Mouse (Mus musculus) lung, adult 2 months (tissue): ENCODE measurements around the gene Arf6. TPM values are rescaled to one million over a fixed set of nuclear protein-coding genes. Genes with fewer than 3 reads are reported as not detected.

ENCODE experiments used
- DNase-seq: peaks from one replicate; pipeline ENCODE4 v3.0.0; 2022
- H3K4me1 ChIP-seq: fragments of 200-500 bp; 2 replicates; pipeline ENCODE4 v1.6.1; 2011; ENCODE audit warnings: low read length; ENCODE audit not compliant: control insufficient read depth, insufficient read depth
- H3K4me3 ChIP-seq: fragments of 200-500 bp; replicated peaks from 2 replicates; pipeline ENCODE3; 2011; ENCODE audit warnings: low read depth, mild to moderate bottlenecking, control low read depth, low read length; ENCODE audit errors: extremely low read depth
- CTCF ChIP-seq: fragments of 200-500 bp; IDR thresholded peaks from 2 replicates; pipeline ENCODE4 v1.5.1; 2011; ENCODE audit warnings: mild to moderate bottlenecking, low read length, control low read depth; ENCODE audit not compliant: insufficient read depth
- POLR2A ChIP-seq: fragments of 200-500 bp; IDR thresholded peaks from 2 replicates; pipeline ENCODE4 v1.6.1; 2011; ENCODE audit warnings: low read depth, mild to moderate bottlenecking, control low read depth, low read length, borderline replicate concordance; ENCODE audit errors: extremely low read depth
- WGBS: fragments of 180-500 bp; shearing (Covaris S2); methylation state at CpG from one replicate; pipeline ENCODE4 v1.1.7; 2018; 5-methylcytosine and 5-hydroxymethylcytosine counted together
- polyA plus RNA-seq: library from polyadenylated mRNA; depleted of rRNA; stranded (reverse); fragments of >200 nt; gene quantifications from 2 replicates; pipeline ENCODE4 v1.2.3, GENCODE M21; 2012; rRNA removed

Arf6 gene
- 164 and 217 TPM in 2 replicates for polyA plus RNA-seq

DNA sequence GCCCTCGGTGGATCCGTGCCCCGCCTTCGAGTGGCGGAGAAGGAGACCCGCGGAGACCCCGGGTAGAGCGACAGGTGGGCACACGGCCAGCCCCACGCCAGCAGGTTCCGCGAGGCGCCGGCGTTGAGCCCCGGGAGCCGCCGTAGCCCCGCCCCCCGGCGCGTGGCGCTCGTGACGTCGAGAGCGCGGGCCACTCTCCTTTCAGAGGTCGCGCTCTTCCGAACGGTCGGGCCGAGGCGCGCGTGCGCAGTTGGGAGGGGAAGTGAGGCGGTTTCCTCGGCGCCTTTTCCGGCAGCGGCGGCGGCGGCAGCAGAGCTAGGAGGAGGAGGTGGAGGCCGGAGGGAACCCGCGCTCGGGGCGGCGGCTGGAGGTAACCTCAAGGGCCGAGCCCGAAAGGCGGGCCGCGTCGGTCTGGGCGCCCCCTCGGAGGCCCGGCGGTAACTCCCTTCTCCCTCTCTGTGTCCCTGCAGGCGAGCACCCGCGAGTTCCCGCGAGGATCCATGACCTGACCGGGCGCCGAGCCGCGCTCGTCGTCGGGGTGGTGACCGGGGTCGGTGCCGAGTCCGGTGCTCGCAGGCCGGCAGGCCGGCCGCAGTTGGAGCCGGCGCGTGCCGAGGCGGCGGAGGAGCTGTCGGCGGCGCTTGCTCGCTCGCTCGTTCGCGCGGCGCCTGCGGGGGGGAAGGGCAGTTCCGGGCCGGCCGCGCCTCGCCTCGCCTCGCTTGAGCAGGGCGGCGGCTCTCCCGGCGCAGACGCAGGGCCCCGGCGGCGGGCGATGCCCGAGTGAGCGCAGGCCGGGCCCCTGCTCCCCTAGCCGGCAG is at the start of gene Arf6, which contains the start of gene Gm9887:
Gene Arf6, plus strand, starts transcription at position 297 of the 818 bp plus-strand sequence.
Gene Gm9887, minus strand, starts transcription at position 605 of the 818 bp plus-strand sequence.
- TF ChIP-seq POLR2A: peak; percentile 65
- no peak for TF ChIP-seq CTCF
- Histone ChIP-seq H3K4me1 (peaks cover 3% of the 10 kb centered on the region), H3K4me3 (peak within 1 kb of the TSS; percentile 88)
- 1% methylated on average over 119 of the region's 121 CpGs for WGBS
- peak; percentile 98 for DNase-seq

DNA sequence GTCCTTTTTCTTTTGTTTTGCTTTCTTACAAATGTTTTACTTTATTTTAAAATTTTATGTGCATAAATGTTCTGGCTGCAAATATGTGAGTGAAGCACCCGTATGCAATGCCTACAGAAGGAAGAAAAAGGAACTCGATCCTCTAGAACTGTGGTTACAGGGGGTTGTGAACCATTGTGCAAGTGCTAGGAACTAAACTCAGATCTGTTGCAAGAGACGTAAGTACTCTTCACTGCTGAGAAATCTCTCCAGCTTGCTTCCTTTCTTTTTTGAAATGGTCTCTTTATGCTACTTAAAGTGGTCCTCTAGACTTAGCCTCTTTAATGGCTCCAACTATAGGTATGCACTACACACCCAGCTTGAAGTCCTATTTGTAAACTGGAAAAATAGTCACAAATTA is 40.8 kb upstream of the Arf6 start:
- no peak overlapping the region for H3K4me3 ChIP-seq
- DNase-seq: no peak
- H3K4me1 ChIP-seq: no peaks in the 10 kb centered on the region
- 71% methylated on average over 3 of the region's 3 CpGs for WGBS
- no peak for TF ChIP-seq CTCF
- TF ChIP-seq POLR2A: no peak

DNA sequence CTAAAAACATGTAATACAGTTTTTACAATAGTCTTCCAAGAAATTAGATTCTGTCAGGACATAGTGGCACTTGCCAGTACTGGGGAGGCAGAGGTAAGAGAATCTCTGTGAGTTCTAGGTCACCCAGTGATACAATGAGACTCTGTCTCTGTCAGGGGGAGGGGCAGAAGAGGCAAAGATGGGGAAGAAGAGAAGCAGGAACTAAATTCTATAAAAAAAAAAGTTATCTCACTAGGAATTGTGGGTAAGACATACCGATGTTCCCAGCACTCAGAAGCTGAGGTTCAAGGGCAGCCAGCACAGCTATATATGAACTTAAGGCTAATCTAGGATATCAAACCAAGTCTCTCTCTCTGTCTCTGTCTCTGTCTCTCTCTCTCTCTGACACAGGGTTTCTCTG is 39.8 kb upstream of the Arf6 start:
- WGBS: 76% methylated on average over 1 of the region's 1 CpGs
- Histone ChIP-seq H3K4me1 (no peaks in the 10 kb centered on the region), H3K4me3 (no peak overlapping the region)
- no peak for DNase-seq
- TF ChIP-seq CTCF (no peak), POLR2A (no peak)

DNA sequence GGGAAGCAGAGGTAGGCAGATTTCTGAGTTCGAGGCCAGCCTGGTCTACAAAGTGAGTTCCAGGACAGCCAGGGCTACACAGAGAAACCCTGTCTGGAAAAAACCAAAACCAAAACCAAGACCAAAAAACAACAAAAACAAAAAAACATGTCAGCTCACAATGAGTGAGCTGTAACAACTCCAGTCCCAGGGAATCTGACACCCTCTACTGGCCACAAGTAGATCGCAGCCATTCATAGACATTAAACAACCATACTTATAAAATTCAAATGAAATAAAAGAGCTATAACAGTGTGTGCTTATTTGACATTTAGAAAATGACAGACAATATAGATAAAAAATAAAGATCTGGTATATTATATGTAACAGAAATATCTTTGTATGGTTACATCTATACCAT is 38.4 kb upstream of the Arf6 start:
- DNase-seq: peak; percentile 23
- peak; percentile 11; the same call in 1 of the 2 replicates for TF ChIP-seq CTCF
- no peak for TF ChIP-seq POLR2A

DNA sequence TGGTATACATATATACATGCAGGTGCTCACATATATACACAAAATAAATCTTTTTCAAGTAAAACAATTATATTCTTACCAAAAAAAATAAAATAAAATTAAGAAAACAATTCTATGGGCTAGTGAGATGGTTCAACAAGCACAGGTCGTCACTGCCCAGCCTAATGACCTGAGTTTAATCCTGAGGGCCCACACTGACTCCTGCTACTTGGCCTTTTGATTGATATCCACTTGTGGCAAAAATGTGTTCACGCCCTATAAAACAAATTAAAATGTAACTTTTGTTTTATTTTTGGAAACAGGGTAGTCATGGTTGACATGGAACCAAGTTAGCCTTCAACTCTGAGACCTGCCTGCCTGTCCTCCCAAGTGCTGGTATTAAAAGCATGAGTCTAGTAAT is 22.0 kb upstream of the Arf6 start:
- 69% methylated on average over 2 of the region's 2 CpGs for WGBS
- Histone ChIP-seq H3K4me3 (no peak overlapping the region), H3K4me1 (no peaks in the 10 kb centered on the region)
- TF ChIP-seq POLR2A (no peak), CTCF (no peak)
- DNase-seq: no peak

More for the DNA sequence above, 38.4 kb upstream of the Arf6 start:
- no peak overlapping the region for H3K4me3 ChIP-seq
- H3K4me1 ChIP-seq: no peaks in the 10 kb centered on the region
- WGBS: 92% methylated on average over 2 of the region's 2 CpGs

DNA sequence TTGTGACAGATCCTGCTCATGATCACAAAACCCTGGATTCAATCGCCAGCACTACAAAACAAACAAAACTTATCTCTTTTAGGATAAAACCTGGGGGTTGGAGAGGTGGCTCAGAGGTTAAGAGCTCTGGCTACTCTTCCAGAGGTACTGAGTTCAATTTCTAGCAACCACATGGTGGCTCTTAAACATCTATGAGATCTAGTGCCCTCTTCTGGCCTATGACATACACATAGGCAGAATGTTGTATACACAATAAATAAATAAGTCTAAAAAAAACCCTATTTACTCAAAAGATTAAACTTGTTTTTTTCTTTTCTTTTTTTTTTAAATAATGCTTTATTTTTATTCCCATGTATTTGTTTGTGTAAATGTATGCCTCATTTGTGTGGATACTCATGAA is 20.3 kb upstream of the Arf6 start:
- Histone ChIP-seq H3K4me3 (no peak overlapping the region), H3K4me1 (no peaks in the 10 kb centered on the region; the same call in 1 of the 2 replicates)
- TF ChIP-seq CTCF (no peak), POLR2A (no peak)
- WGBS: 81% methylated on average over 1 of the region's 1 CpGs
- no peak for DNase-seq

DNA sequence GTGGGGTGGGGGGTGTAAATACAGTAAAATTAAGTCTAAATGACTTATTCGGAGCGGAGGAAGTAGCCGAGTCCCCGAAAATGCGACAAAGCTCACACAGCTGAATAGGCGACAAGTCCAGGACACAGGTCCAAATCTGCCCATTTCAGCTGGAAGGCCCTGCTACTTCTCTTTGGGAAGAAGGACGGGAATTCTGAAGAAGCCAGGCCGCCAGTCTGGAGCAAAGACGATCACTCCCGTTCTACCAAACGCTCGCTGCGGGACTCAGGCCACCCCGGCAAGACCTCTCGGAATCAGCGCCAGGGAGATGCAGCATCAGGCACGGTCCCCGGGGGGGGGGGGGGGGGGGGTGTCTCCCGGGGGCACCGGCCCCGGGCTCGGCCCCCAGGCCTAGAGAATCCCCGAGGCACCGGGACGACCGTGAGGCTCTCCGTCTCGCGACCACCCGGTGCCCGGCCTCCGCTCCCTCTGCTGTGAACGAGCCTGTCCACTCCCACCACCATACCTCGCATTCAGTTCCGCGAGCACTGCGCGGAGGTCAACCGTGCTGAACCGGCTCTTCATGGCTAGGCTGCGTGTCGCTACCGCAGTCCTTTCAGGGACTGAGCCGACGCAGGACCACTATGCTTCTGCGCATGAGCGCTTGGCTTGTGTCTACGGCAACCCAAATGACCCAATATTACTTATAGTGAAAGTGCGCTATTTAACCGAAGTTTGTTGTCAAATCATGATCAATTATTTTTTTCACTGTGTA is 15.2 kb upstream of the Arf6 start, which contains the start of gene Nemf:
Gene Nemf, minus strand, starts transcription at position 620 of the 754 bp plus-strand sequence.
- TF ChIP-seq POLR2A (peak; percentile 98), CTCF (no peak)
- under 1% methylated on average over 50 of the region's 50 CpGs for WGBS
- H3K4me1 ChIP-seq: no peaks in the 10 kb centered on the region; the same call in 1 of the 2 replicates
- peak; percentile 82 for DNase-seq
- H3K4me3 ChIP-seq: peak within 1 kb of the TSS; percentile 90

DNA sequence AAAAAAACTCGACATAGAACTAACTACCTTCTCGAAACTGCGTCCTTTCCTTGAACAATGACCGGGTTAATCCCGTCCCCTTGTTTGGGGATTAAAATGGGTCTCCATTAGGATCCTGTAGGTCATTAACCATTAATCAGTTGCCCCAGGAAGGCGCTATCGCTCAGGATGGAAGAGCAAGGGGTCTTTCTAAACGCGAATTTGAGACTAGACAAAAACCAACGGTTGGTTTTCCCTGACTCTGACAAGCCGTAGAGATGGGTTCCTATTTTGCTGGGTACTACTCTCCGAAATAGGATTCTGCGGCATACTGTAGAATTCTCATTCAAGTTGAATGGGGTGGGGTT is 14.7 kb upstream of the Arf6 start:
- WGBS: 4% methylated on average over 13 of the region's 13 CpGs
- H3K4me1 ChIP-seq: no peaks in the 10 kb centered on the region; the same call in 1 of the 2 replicates
- DNase-seq: no peak
- H3K4me3 ChIP-seq: peak overlapping the region; percentile 90
- no peak for TF ChIP-seq POLR2A
- TF ChIP-seq CTCF: no peak

DNA sequence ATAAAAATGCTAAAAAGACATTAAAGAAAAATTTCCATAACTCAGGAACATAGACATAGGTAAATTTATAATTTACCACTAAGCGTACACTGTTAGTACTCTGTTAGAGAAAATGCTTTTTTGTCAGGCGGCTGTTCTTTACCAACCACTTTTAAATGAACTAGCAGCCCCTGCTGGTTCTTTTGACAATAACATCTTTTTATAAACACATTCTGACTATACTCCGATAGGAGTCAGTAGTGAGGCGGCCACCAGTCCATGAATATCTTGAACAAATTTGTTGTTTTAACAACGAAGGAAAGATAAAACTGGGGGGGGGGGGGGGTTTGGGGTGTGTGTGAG is 11.3 kb upstream of the Arf6 start:
- Histone ChIP-seq H3K4me3 (no peak overlapping the region), H3K4me1 (no peaks in the 10 kb centered on the region; the same call in 1 of the 2 replicates)
- 11% methylated on average over 5 of the region's 5 CpGs for WGBS
- DNase-seq: no peak
- TF ChIP-seq CTCF (peak; percentile 38; the same call in 1 of the 2 replicates), POLR2A (no peak)
